Mouse (Mus musculus) small intestine, adult 2 months (tissue): Measurements from ENCODE around the gene Rph3al. TPM values are rescaled to one million over a fixed set of nuclear protein-coding genes. Genes with fewer than 3 reads are reported as not detected.

Experiments
- H3K27ac ChIP-seq: fragments of 200-500 bp; 2 replicates; pipeline ENCODE4 v1.5.1; 2012; ENCODE audit warnings: low read depth, low read length, control low read depth, inconsistent platforms; ENCODE audit not compliant: insufficient read depth
- H3K27me3 ChIP-seq: fragments of 200-500 bp; 2 replicates; pipeline ENCODE4 v1.6.1; 2012; ENCODE audit warnings: mild to moderate bottlenecking, moderate library complexity, low read length, inconsistent platforms; ENCODE audit not compliant: control insufficient read depth, insufficient read depth
- H3K36me3 ChIP-seq: fragments of 200-500 bp; 2 replicates; pipeline ENCODE4 v1.6.1; 2012; ENCODE audit warnings: mild to moderate bottlenecking, low read length, control low read depth, inconsistent platforms; ENCODE audit not compliant: control insufficient read depth, insufficient read depth
- H3K4me1 ChIP-seq: fragments of 200-500 bp; 2 replicates; pipeline ENCODE4 v1.6.1; 2012; ENCODE audit warnings: low read length, inconsistent platforms, mixed read lengths; ENCODE audit not compliant: control insufficient read depth, insufficient read depth, insufficient read length
- H3K4me3 ChIP-seq: fragments of 200-500 bp; 2 replicates; pipeline ENCODE4 v1.5.1; 2012; ENCODE audit warnings: low read depth, mild to moderate bottlenecking, control low read depth, inconsistent platforms, low read length, moderate library complexity
- CTCF ChIP-seq: fragments of 200-500 bp; IDR thresholded peaks from 2 replicates; pipeline ENCODE4 v1.5.1; 2012; ENCODE audit warnings: low read depth, mild to moderate bottlenecking, control low read depth, inconsistent platforms, low read length, moderate library complexity, mixed read lengths; ENCODE audit not compliant: insufficient replicate concordance, insufficient read length; ENCODE audit errors: extremely low read depth
- POLR2A ChIP-seq: fragments of 200-500 bp; IDR thresholded peaks from 2 replicates; pipeline ENCODE4 v1.6.1; 2012; ENCODE audit warnings: low read depth, mild to moderate bottlenecking, control low read depth, inconsistent platforms, low read length, moderate library complexity
- WGBS: fragments of 180-500 bp; shearing (Covaris S2); methylation state at CpG from one replicate; pipeline ENCODE4 v1.1.7; 2018; 5-methylcytosine and 5-hydroxymethylcytosine counted together
- polyA plus RNA-seq: library from polyadenylated mRNA; depleted of rRNA; stranded (reverse); fragments of >200 nt; gene quantifications from 2 replicates; pipeline ENCODE4 v1.2.3, GENCODE M21; 2012

Gene Rph3al
- polyA plus RNA-seq, 1 experiment = 12.6 TPM

DNA sequence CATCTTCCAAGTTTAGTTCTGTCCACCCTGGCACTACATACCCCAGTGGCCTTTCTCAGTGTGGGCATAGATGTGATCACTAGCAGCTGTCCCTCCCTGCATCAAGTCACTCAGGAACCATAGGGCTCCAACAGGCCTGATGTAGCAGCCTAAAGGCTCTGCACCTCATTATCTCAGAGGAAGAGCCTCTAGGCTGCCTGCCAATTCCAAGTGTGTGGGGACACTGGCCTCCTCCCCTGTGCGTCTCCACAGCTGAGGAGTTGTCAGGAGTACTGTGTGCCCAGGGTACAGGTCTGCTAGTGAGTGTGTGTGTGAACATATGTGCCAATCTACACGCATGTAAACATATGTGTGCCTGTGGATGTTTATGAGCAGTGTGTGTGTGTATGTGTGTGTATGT, 85.7 kb downstream of the Rph3al start:
- H3K4me3 ChIP-seq = no peak overlapping the region
- WGBS = 81% methylated on average over 2 of the region's 2 CpGs

DNA sequence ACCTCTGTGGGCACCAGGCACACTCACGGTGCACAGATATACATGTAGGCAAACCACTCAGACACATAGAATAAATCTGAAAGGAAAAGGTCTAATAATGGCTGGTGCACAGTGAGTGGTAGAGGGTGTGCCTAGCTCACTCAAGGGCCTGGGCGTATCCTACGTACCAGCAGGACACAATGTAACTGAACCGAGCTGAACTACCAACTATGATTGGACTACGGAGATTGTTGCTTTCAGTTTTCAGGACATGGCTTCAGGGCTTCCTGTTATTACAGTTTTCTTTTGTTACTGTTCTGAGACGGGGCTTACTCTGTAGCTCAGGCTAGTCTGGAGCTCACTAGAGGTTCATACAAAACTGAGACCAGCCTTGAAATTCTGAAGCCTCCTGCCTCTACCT, 88.7 kb downstream of the Rph3al start:
- Histone ChIP-seq H3K27me3 (no peaks in the 10 kb centered on the region), H3K27ac (no peak overlapping the region), H3K4me3 (no peak overlapping the region), H3K36me3 (peaks cover 6% of the 10 kb centered on the region), H3K4me1 (no peaks in the 10 kb centered on the region)
- TF ChIP-seq CTCF = no peak
- no peak for TF ChIP-seq POLR2A
- WGBS = 73% methylated on average over 6 of the region's 6 CpGs

More for the DNA sequence above, 85.7 kb downstream of the Rph3al start:
- Histone ChIP-seq H3K4me1 (no peaks in the 10 kb centered on the region), H3K27me3 (no peaks in the 10 kb centered on the region), H3K27ac (no peak overlapping the region), H3K36me3 (peaks cover 6% of the 10 kb centered on the region)
- TF ChIP-seq CTCF (no peak), POLR2A (no peak)

DNA sequence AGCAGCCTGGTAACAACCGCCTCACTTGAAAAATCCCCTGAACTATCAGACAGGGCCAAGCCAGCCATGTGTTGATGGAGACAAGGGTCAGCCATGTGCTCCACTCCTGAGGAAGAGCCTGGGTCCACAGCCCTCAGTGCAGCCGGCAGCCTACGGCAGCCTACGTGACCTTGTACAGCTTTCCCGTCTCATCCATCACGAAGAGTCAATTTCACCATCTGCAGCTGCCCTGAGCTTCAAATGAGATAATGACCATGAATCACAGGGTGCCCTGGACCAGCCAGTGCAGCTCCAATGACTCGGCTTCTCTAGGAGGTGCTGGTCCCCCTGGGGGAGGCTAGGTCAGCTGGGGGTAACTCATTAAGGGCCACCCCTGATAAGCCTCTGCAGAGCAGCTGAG, 91.6 kb downstream of the Rph3al start:
- no peak overlapping the region for H3K4me3 ChIP-seq
- H3K27ac ChIP-seq = no peak overlapping the region
- H3K36me3 ChIP-seq = peaks cover 4% of the 10 kb centered on the region; the same call in 1 of the 2 replicates
- 89% methylated on average over 7 of the region's 7 CpGs for WGBS
- TF ChIP-seq POLR2A = no peak
- TF ChIP-seq CTCF = no peak
- no peaks in the 10 kb centered on the region for H3K27me3 ChIP-seq
- H3K4me1 ChIP-seq = no peaks in the 10 kb centered on the region

DNA sequence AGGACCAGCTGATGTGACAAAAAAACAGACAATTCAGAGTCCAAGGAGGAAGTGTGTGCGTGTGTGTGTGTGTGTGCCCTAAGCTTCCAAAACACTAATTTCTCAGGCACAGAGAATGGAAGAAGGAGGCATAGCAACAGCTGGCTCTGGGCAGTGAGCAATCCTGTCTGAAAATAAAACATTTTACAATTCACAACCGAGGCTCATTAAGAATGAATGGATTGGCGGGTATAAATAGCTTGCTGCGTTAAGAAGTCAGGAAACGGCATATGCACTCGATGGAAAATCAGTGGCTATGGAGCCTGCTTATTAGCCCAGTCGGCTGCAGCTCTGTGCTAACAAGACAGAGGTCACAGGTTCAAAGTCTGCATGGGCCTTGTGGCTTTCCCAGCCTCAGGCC, 92.6 kb downstream of the Rph3al start:
- H3K4me3 ChIP-seq = no peak overlapping the region
- H3K4me1 ChIP-seq = no peaks in the 10 kb centered on the region
- WGBS = 66% methylated on average over 7 of the region's 7 CpGs
- TF ChIP-seq POLR2A = no peak
- TF ChIP-seq CTCF = no peak
- H3K27me3 ChIP-seq = no peaks in the 10 kb centered on the region
- H3K27ac ChIP-seq = no peak overlapping the region
- peaks cover 2% of the 10 kb centered on the region; the same call in 1 of the 2 replicates for H3K36me3 ChIP-seq

DNA sequence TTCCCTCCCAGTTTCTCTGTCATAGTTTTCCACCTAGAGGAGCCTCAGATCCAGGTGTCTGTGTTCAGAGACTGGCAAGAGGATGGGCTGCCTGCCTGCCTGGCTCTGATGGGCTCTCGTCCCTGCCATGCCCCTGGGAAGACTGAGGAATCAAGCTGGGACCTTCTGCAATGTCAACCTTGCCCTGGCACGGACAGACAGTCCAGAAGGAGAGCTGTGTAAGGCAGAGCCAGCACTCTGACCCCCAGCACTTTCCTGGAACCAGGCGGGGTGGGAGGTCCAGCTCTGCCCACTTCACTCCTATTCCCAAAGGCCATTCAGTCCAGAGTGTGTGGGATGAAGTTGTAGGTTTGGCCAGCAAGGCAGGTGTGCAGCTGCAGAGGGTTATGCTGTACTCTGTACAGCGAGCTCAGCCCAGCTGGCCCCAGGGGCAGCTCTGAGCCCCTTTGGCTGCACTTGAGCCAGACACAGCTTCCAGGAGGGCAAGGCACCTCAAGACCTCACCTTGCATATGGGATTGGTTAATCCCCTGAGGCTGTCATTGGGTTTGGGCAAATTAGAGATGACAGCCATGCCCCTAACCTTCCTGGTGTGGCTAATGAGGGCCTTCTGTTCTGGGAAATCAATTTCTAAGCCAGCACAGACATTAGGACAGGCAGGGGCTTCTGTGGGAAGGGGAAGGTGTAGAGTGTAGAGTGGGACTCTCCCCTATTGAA, 95.2 kb downstream of the Rph3al start:
- Histone ChIP-seq H3K4me1 (no peaks in the 10 kb centered on the region), H3K4me3 (no peak overlapping the region), H3K36me3 (peaks cover 2% of the 10 kb centered on the region; the same call in 1 of the 2 replicates), H3K27me3 (no peaks in the 10 kb centered on the region), H3K27ac (no peak overlapping the region)
- no peak for TF ChIP-seq POLR2A
- TF ChIP-seq CTCF = no peak
- 88% methylated on average over 4 of the region's 4 CpGs for WGBS

DNA sequence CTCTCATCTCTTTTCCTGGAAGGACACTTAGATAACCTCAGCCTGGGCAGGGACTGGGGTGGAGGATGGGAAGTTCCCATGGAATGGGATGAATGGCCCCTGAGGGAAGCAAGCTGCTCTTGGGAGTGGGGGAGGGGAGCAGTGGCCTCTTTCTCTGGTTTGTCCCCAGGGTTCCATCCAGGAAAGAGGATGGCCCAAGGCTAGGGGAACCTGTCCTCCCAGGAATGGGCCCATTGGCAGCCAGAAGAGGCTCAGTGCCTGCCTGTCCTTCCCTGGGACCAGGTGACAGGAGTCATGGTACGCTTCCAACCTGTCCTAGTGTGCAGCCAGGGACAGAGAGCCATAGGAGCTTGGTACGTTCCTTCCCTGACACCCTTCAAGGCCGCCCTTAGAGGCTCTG, 96.7 kb downstream of the Rph3al start:
- Histone ChIP-seq H3K27ac (no peak overlapping the region), H3K36me3 (peaks cover 2% of the 10 kb centered on the region; the same call in 1 of the 2 replicates), H3K4me1 (no peaks in the 10 kb centered on the region), H3K27me3 (no peaks in the 10 kb centered on the region), H3K4me3 (no peak overlapping the region)
- TF ChIP-seq CTCF (no peak), POLR2A (no peak)
- WGBS = 93% methylated on average over 3 of the region's 3 CpGs

DNA sequence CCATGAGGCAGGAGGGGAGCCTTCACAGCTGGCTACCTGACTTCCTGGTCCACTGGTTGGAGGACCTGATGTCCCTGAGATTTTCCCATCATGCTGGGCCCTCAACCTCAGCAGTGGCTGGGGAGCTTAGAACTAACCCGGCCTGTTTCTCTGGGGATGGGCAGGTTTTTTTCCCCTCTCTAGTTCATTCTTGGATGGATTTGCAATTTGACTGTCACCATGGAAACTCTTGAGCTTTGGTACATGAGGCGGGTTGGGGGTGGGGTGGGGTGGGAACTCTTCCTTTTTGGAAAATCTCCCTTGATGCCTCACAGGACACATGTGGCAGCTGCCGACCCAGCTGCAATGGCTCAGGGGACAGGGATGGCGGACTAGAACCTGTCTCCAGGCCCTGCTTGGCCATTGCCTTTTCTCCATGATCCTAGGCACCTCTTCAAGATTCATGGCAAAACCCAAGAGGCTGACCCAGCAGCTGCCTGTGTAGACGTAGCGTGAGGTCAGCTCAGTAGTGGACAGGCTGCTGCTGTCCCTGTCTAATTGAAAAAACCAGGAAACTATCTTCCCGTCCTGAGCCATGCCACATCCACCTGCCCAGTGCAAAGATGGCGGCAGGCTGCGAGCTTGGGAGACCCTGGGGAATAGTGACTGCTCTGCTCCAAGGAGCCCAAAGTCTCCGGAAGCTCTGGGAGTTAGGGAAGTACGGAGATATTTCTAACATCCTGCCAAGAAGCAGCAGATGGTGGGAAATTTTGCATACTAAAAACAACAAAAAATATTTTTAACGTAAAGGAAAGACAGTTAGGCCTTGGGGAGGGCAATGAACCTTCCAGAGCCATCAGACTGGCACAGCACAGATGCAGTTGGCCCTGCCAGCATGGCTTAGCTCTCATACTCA, 98.4 kb downstream of the Rph3al start:
- TF ChIP-seq POLR2A = no peak
- no peak for TF ChIP-seq CTCF
- 88% methylated on average over 12 of the region's 12 CpGs for WGBS

More for the DNA sequence above, 98.4 kb downstream of the Rph3al start:
- Histone ChIP-seq H3K27ac (no peak overlapping the region), H3K4me3 (no peak overlapping the region), H3K27me3 (no peaks in the 10 kb centered on the region), H3K4me1 (no peaks in the 10 kb centered on the region), H3K36me3 (peaks cover 2% of the 10 kb centered on the region; the same call in 1 of the 2 replicates)
